Mouse (Mus musculus) small intestine, adult 2 months (tissue): ENCODE results near the gene Thop1.

Source experiments
- CTCF ChIP-seq: fragments of 200-500 bp; IDR thresholded peaks from 2 replicates; pipeline ENCODE4 v1.5.1; 2012; ENCODE audit warnings: low read depth, mild to moderate bottlenecking, control low read depth, inconsistent platforms, low read length, moderate library complexity, mixed read lengths; ENCODE audit not compliant: insufficient replicate concordance, insufficient read length; ENCODE audit errors: extremely low read depth
- POLR2A ChIP-seq: fragments of 200-500 bp; IDR thresholded peaks from 2 replicates; pipeline ENCODE4 v1.6.1; 2012; ENCODE audit warnings: low read depth, mild to moderate bottlenecking, control low read depth, inconsistent platforms, low read length, moderate library complexity

DNA sequence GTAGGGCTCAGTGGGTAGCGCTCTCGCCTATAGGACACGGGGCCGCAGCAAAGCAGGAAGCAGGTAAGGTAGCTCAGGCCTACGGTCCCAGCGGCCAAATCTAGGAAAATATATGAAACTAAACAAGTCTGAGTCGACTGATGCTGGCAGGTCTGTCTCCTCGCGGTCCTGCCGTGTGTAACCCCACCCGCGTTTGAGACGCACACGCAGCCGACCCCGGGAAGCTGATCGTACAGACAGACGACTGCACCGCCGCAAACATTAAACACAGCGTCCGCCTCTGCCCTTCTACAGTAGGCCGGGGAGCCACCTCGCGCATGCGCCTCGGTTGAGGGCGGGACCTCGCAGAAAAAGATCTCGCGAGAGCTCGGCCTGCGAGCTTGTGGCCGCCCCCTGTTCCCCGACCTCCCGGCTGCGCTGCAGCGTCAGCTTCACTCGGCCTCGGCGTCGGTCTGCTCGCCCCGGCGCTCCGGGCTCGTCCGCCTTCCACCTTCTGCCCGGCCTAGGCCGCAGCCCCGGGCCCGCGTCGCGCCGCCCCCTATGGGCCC is 35.8 kb downstream of the Thop1 start, which contains the start of gene Map2k2:
- no peak for TF ChIP-seq CTCF
- TF ChIP-seq POLR2A, result peak; percentile 98
